Mouse (Mus musculus): Measurements from ENCODE around the gene Hmg20b. TPM values are rescaled to one million over a fixed set of nuclear protein-coding genes. Genes with fewer than 3 reads are reported as not detected.
A peak's percentile ranks its signal among the peaks of the same experiment; 100 is the strongest.

The Hmg20b gene
- total RNA-seq, 2 experiments from 2014 or later: 88.9 to 92.3 TPM

DNA sequence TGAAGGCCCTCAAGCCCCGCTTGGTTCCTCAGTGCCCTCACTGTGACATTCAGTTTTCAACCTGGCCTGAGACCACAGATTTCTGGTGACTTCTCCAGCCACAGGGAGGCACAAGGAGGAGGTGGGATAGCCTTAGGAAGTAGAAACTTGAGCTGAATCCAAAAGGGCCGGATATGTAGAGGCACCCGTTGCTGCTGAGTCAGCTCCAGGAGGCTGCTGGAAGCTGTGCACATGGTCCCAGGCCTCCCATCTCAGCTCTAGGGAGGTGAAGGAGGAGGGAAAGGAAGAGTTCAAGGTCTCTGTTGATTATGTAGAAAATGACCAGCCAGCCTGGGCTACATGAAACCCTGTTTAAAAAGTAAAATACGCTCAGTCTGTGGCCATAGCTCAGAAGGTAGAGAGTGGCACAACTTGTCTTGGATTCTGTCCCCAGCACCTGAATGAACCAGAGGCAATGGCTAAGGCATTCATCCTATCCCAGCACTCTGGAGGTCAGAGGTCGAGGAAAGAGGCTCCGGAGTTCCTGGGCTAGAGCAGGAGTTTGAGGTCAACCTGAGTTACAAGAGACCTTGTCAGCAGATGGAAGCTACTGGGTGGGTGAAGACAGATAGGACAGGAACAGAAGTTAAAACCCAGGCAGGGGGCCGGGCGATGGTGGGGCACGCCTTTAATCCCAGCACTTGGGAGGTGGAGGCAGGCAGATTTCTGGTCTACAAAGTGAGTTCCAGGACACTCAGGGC is 4.6 kb upstream of the Hmg20b start:
- no peak for DNase-seq

DNA sequence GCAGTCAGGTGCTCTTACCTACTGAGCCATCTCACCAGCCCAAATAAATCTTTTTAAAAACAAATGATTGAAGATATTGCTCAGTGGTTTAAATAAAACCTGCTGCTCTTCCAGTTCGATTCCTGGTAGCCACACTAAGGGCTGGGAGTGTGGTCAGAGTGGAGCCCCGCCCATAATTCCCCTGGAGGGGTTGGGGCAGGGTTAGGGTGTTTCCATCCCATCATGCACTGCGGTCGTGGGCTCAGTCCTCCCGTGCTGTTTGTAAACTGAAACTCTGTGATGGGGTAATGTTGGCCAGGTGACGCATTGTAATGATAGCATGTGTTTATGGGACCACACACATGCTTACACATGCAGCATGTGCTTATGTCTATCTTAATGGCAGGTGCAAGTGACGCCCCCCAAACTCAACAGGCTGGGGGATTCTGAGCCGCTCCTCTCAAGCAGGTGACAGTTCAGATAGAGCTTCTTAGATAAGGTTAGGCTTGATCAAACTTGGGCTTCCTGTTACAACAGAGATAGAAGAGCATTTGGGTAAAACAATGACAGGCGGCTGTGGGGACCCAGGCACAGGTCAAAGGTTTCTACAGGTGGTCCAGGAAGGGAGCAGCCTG is 1.5 kb upstream of the Hmg20b start:
- no peak for DNase-seq

DNA sequence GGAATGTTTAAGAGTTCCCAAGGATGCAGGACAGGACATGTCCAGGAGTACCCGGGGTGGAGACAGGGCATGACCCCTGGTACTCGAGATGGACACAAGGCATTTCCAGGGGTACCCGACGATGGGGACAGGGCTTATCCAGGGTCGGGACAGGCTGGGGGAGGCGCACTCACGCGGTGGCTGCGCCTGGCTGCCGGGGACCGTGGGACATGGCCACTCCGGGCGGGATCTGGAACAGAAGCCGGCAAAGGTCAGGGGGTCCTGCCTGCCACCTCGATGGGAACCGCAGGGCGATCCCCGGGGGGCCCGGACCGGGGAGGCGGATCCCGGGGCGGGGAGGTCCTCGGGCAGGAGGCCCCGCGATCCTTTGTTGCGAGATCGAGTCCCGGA is 324 bp downstream of the Hmg20b start:
- DNase-seq: no peak

DNA sequence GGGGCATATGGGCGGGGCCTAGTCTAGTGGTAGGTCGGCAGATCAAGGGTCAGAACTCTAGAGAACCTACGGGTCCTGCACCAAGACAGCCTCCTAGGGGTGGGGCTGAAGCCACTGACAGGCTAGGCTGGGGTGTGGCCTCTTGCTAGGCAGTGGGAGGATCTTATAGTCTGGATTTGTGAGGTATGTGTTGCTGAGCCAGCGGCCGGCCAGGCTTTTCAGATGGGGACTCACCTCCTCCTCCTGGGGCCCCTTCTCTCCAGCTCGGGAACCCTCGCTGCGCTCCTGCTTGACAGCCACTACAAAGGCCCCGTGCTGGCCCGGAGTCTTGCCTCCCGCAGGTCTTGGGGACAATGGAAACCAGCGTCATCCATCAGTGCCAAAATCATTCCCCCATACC is 1.1 kb downstream of the Hmg20b start:
- peak; percentile 61 to 62 for DNase-seq

DNA sequence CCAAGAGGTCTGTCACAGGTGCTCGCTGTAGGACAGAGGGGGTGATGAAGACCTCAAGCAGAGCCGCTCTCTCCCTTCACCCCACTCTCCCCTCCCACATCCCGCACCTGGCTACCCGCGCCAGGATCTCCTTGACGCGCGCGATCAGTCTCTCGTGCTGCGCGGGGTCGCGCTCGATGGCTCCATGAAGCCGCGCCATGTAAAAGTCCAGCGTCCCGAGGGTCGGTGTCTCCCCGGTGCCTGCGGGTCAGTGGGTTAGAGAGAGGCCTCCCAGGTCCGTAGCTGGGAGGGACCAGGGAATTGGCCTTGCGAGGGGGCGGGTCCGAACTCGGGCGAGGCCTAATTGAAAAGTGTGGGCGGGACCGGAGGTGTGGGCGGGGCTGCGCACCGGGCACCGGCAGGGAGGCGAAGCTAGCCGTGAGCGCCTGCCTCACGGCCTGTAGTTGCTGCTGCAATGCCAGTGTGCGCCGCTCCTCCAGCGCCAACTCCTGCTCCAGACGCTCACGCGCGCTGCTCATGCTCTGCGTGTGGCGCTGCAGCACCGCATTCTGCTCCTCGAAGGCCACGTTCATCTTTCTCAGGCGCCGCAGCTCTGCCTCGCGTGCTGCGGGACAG is 3.7 kb downstream of the Hmg20b start:
- peak; percentile 90 to 93 for DNase-seq

DNA sequence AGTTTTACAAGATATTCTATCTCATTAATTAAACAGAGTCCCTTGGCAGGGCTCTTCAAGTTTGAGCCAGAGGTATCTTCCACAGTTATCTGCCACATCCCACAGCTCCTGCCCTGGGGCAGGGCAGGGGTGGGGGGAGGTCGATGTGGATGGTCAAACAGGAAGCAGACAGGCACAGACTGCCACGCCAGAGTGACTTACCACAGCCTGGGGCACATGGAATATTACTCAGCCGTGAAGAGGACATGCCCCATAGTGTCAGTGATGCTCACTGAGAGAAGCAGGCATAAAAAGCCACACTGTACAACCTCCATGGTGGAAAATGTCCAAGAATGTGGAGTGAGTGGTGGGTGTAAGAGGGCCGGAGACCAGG is 5.1 kb downstream of the Hmg20b start:
- no peak for DNase-seq

DNA sequence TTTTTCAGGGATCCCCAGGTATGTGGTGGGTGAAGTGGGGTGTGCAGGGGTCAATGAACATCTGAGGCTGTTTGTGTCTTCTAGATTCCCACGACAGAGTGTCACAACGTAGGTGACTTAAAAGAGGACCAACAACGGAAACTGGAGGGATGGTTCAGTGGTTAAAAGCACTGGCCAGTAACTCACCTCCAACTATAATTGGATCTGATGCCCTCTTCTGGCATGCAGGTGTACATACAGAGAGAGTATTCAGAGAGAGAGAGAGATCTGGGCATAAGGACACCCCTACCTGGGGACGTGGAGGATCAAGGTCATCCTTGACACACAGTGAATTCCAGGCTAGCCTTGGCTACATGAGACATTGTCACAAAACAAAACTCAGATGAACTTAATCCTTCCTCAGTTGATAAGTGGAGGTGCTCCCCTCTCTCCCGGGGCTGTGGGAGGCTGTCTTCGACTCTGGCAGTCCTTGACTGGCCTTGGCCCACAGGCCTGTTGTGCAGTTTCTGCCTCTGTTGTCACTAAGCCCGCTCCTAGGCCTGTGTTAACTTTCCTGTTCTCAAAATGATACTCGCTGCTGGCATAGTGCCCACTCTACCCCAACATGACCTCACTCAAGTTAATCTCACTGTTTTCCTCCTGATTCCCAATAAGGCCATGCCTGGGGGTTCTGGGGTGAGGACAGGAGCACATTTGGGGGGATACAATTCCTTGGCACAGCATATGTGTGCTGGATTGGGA is 5.7 kb downstream of the Hmg20b start:
- DNase-seq: peak; percentile 60 to 66

DNA sequence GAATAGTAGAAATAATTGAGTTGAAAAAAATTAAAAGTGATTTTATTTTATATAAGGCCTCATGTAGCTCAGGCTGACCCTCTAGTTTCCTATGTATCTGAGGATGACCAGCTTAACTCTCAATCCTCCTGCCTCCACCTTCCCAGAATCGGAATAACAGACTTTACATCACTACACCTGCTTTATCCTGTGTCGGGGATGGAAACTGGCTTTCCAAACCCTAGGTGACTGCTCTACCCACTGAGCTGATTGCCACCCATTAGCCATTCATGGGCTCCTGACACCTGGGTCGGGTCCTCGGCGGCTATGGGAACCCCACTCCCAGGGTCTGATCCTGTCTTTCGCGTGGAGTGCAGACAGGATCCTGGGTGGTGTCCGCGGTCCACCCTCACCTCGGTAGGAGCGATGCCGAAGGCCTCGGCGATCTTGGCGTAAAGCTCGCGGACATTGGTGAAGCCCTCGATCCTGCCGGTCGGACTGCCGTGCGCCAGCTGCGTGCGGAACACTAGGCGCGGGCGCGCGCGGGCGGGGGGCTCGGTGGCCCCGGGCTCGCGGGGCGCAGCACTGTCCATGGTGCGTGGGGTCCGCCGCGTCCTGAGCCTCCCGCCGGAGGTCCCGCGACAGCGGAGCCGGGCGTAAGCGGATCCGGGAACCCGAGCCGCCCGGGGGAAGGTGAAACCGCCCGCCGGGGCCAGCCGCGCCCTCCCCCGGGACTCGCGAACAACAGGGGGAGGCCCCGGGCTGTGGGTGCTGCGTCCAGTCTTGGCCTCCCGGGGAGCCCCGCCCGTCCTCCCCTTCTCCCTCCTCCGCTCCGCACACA is 7.4 kb downstream of the Hmg20b start, which contains the start of gene Gipc3:
TSS of gene Gipc3 (minus strand) at position 581 of the 820 bp plus-strand sequence.
- DNase-seq: peak; percentile 62 to 74

DNA sequence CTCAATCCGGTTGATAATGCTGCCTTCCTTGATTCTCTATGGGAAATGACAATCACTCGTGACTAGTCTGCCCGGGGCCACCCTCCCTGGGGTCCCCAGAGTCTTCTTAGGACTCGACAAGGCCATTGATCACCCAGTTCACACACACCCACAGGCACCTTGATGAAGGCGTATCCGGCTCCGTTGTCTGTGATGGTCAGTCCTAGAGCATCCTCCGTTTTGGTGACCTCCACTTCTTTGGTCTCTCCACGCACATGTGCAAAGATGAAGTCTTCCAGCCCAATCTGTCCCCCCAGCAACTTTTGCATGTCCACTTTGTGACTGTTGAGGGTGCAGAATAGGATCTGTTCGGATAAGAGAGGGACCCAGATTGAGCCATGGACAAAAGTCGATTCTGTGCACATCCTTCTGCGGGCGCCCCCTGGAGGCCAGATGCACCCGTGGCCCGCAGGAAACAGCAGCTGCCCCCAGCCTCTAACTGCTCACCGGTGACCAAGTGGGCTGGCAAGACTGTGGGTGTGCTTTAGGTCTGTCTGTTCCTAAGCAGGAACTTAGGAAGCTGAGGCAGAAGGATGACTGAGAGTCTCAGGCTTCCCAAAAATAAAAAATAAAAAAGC is 8.8 kb downstream of the Hmg20b start:
- DNase-seq: peak; percentile 83 to 90

DNA sequence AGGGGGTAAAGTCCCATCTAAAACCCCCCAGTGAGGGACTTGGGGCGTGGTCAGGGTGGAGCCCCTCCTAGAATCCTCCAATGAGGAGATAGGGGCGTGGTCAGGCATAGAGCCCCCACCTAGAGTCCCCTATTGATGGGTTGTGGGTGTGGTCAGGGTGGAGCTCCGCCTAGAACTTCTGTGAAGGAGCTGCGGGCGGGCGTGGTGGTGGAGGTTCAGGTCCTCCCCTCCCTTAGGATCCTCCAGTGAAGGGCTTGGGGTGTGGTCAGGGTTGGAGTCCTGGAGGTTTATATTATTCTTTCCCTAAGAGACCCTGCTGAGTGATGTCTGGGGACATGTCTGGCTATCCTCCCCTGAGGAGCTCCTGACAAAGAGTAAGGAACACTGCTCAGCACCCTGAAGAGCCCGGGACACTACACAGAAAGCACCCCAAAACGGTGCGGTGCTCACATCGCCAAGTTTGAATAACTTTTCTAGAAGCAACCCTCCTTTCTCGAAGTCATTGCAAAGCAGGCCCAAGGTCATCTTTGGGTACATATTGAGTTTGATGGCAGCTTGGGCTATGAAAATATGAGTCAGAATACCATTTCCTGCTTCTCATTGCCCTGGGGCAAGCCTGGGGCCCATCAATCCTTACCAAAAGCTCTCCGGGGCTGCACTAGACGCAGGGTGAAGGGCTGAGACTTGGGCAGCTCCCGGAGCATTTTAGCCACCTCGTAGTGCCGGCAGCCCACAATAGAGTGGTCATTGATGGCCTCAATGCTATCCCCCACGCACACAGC is 9.5 kb downstream of the Hmg20b start:
- no peak for DNase-seq

DNA sequence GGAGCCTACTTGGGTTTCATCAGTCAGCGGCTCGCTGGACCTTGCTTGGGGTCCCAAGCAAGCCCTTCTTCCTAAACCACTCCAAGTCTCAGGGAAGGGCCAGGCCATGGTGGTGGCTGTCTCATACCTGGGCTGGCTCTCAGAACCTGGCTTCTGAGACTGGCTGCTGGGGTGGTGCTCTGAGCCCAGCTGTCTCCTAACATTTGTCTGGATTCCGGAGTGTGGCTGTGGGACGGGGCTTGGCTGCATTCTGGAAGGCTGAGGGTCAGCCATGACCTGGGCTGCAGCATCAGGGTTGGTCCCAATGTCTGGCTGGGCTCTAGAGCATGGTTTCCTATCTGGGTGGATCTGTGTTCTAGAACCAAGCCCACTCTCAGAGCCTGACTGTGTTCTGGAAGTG is 13.7 kb downstream of the Hmg20b start:
- DNase-seq: no peak

DNA sequence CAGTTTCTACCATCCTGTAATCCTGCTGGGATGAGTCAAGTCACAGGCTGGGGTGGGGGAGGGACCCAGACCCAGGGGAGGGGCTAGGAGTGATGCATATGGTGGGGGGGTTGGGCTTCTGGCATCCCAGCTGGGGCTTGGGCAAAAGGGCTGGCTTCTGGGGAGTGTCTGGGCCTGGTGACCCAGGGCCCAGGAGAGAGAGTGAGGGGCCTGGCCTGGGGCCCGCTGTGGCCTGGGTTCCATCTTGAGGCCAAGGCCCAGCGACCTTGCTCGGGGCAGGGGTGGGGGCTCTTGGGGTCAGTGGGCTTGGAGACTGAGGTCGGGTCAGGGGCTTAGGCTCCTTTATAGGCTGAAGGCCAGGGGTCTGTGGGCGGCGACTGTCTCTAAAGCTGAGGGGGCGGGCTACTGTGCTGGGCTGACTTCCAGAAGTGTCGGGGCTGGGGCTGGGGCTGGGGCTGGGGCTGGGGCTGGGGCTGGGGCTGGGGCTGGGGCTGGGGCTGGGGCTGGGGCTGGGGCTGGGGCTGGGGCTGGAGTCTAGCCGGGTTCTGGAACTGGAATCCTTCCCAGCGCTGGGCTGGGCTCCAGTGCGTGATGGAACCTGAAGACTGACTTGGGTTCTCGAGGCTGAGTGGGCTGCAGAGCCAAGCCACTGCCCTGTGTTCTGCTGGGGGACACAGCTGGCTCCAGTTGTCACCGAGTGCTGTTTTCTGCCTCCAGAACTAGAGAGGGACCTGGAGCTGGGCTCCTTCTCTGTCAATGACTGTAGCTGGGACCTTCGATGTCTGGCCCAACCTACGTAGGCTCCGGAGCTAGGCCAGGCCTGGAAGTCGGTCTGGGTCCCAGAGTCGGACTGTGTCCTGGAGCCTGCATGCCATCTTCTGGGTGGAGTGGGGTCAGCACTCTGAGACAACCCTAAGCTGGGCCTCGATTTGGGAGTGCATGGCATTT is 14.6 kb downstream of the Hmg20b start:
- no peak for DNase-seq

DNA sequence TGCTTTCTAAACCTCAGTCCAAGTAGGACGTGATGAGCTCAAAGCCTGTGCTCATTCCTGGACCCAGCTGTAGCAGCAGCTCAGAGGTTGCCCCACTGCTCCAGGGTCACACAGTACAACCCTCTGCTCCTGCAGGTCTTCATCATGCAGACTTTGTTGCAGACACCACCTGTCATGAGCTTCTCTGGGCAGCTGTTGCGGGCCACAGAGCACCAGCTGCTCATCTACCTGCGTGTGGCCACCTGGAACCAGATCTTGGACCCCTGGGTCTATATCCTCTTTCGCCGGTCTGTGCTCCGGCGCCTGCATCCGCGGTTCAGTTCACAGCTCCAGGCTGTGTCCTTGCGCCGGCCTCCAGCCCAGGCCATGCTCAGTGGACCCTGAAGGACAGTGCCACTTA is 16.0 kb downstream of the Hmg20b start:
- no peak for DNase-seq

DNA sequence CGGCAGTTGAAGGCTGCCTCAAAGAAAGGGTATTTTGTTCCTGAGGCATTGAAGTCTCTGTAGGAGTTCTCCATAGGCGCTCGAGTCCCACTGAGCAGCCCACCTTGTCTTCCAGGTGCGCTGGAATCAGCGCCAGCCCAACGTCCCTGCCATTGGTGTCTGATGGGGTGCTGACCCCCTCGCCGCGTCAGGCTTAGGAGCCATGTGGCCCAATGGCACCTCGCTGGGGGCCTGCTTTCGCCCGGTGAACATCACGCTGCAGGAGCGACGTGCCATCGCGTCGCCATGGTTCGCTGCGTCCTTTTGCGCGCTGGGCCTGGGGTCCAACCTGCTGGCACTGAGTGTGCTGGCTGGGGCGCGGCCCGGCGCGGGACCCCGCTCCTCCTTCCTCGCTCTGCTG is 18.0 kb downstream of the Hmg20b start:
- DNase-seq: no peak

DNA sequence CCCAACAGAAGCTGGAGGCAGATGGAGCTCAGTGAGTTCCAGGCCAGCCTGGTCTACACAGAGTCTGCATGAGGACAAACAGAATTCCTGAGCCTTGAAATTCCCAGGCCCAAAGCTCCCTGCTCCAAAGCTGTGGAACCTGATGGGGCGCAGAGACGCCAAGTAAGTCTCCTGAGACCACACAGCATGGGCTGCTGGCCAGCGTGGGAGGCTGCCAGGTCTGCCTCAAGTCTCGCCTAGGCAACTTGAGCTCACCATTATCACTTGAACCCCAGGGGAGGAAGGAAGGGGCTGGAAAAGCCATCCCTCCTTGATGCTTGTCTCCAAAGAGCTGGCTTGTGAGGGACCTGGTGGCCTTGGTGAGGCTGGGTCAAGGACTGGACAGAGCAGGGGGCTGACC is 20.3 kb downstream of the Hmg20b start:
- peak in 1 of 2 experiments; percentile 49 for DNase-seq

DNA sequence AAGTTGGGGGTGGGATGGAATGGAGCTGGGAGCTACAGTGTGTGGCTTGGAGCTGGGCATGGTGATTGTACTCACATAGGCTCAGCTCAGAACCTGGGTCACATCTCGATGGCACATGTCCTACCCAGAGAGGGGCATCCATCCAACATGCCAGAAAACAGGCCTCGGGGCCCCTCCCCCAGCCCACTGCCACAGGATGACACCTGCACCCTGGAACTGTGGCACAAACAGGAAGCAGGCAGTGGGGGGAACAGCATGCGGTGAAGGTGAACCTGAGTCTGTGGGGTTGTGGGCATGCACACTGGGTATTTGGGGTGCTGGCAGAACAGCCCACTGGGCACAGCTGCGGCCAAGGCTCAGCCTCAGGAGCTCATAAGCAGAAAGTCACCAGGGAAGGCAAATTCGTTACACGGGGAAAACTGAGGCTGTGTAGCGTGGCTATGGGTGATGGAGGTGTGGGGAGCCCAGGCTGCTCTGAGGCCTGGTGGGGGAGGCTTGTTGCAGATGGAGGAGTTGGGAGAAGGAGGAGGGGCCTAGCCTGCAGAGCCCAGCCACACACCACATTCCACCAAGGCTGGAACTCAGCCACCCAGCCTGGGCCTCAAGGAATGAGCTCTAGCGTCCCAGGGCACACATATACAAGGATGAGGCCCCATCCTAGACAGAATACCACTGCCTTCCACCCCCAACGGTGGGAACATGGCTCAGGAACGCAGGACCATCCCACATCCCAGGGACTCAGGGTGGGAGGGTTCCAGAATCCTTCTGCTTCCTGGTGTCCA is 20.9 kb downstream of the Hmg20b start:
- DNase-seq: peak in 1 of 2 experiments; percentile 59

DNA sequence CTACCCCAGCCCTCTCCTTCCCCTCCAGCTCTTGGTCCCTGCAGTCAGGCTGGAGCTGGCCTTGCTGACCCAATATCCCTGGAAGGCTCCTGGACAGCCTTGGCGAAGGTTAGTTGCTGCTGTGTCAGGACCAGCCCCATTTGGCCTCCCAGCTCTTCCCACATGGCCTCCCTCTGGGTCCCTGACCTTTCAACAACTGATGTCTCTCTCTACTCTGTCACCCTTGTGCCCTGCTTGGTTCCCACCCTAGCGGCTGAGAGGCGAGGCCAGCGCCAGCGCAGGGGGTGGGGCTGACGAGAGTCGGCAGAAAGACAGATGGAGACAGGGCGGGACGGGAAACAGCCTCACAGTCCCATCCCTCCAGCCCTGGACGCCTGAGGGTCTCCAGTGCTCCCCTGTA is 21.9 kb downstream of the Hmg20b start, which contains the start of gene Tbxa2r:
TSS of gene Tbxa2r (plus strand) at position 346 of the 400 bp plus-strand sequence.
- DNase-seq: peak; percentile 93

DNA sequence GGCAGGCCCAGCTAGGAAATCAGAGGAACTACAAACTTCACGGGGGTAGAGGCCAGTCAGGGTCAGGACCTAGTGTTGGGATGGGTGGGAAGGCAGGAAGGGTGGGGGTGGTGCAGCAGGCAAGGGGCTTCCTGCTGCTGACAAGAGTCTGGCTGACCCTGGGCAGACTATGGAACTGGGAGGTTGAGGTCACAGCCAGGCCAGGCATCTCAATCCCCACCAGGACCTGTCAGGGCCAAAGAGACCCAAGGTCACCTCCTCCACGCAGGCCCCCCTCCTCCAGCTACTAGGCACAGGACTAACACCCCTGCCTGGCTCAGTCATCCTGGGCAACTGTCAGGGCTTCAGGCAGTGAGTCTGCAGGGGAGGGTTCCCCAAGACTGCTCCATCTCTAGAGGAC is 22.3 kb downstream of the Hmg20b start:
- peak; percentile 77 for DNase-seq

Data from adrenal gland, postnatal 36 days (tissue).